Mouse (Mus musculus) kidney, embryonic 15.5 days (tissue): ENCODE measurements around the gene Clip2. TPM values are rescaled to one million over a fixed set of nuclear protein-coding genes. Genes with fewer than 3 reads are reported as not detected.
"Not testable (repeated sequence)": the region's sequence is repeated elsewhere in the genome, so short reads cannot be mapped to it uniquely, and the experiment has no call there.

Source experiments
- ATAC-seq: fragments of 200-750 bp; cut with Nextera tagmentation; replicated peaks from 2 replicates; pipeline ENCODE4 v1.8.0; 2017; ENCODE audit warnings: moderate TSS enrichment; ENCODE audit not compliant: low FRiP score
- H3K27ac ChIP-seq: fragments of 300-500 bp; sonication (generic); 2 replicates; pipeline ENCODE4 v1.5.1; 2015; ENCODE audit warnings: mild to moderate bottlenecking, inconsistent platforms
- H3K27me3 ChIP-seq: fragments of 300-500 bp; sonication (generic); 2 replicates; pipeline ENCODE4 v1.6.1; 2015; ENCODE audit warnings: inconsistent platforms
- H3K36me3 ChIP-seq: fragments of 300-500 bp; sonication (generic); 2 replicates; pipeline ENCODE4 v1.6.1; 2015; ENCODE audit warnings: inconsistent platforms
- H3K4me1 ChIP-seq: fragments of 300-500 bp; sonication (generic); 2 replicates; pipeline ENCODE4 v1.6.1; 2015; ENCODE audit warnings: inconsistent platforms
- H3K4me2 ChIP-seq: fragments of 300-500 bp; sonication (generic); 2 replicates; pipeline ENCODE4 v1.6.1; 2015; ENCODE audit warnings: moderate library complexity, mild to moderate bottlenecking, inconsistent platforms
- H3K4me3 ChIP-seq: fragments of 300-500 bp; sonication (generic); replicated peaks from 2 replicates; pipeline ENCODE4 v1.5.1; 2015; ENCODE audit warnings: mild to moderate bottlenecking, inconsistent platforms
- H3K9ac ChIP-seq: fragments of 300-500 bp; sonication (generic); 2 replicates; pipeline ENCODE4 v1.6.1; 2015; ENCODE audit warnings: mild to moderate bottlenecking, inconsistent platforms
- H3K9me3 ChIP-seq: fragments of 300-500 bp; sonication (generic); replicated peaks from 2 replicates; pipeline ENCODE4 v1.6.1; 2016; ENCODE audit warnings: inconsistent platforms
- WGBS: fragments of 180-500 bp; shearing (Covaris S2); methylation state at CpG from one replicate; pipeline ENCODE4 v1.1.7; 2015; ENCODE audit warnings: mixed read lengths; 5-methylcytosine and 5-hydroxymethylcytosine counted together
- polyA plus RNA-seq: library from polyadenylated mRNA; unstranded; fragments of >200 nt; fragmentation: Nextera tagmentation; extraction: Ambion mirVana; gene quantifications from 2 replicates; pipeline ENCODE4 v1.2.1, GENCODE M21; 2015

The Clip2 gene
- polyA plus RNA-seq, 1 experiment from 2014 or later, result 4.2 TPM

GRCm38 (mm10) chr5:134482331-134482730 is 69.9 kb downstream of the Clip2 start:
- no peaks in the 10 kb centered on the region for H3K27me3 ChIP-seq
- 67% methylated on average over 11 of the region's 11 CpGs for WGBS
- no peak overlapping the region for H3K4me3 ChIP-seq
- no peak for ATAC-seq
- H3K9ac ChIP-seq, result no peak overlapping the region
- no peak overlapping the region for H3K27ac ChIP-seq
- H3K9me3 ChIP-seq, result no peaks in the 10 kb centered on the region
- H3K4me2 ChIP-seq, result no peak overlapping the region
- no peaks in the 10 kb centered on the region for H3K36me3 ChIP-seq
- H3K4me1 ChIP-seq, result no peaks in the 10 kb centered on the region

- H3K4me3 ChIP-seq, H3K27ac ChIP-seq, H3K36me3 ChIP-seq, H3K4me1 ChIP-seq, H3K9me3 ChIP-seq, H3K27me3 ChIP-seq, ATAC-seq, H3K4me2 ChIP-seq, H3K9ac ChIP-seq: not testable (repeated sequence)
Measured at GRCm38 (mm10) chr5:134478886-134479285, 73.3 kb downstream of the Clip2 start.

GRCm38 (mm10) chr5:134475686-134476085 is 76.5 kb downstream of the Clip2 start:
- not testable (repeated sequence) for H3K36me3 ChIP-seq, H3K9me3 ChIP-seq, H3K27ac ChIP-seq, H3K4me1 ChIP-seq, ATAC-seq, H3K27me3 ChIP-seq, H3K4me2 ChIP-seq, H3K4me3 ChIP-seq, H3K9ac ChIP-seq
- WGBS, result 91% methylated on average over 7 of the region's 7 CpGs

- Histone ChIP-seq H3K27me3 (no peaks in the 10 kb centered on the region), H3K9ac (no peak overlapping the region), H3K4me2 (no peak overlapping the region), H3K9me3 (peaks cover 3% of the 10 kb centered on the region), H3K27ac (no peak overlapping the region), H3K4me1 (no peaks in the 10 kb centered on the region), H3K36me3 (no peaks in the 10 kb centered on the region), H3K4me3 (no peak overlapping the region)
- 95% methylated on average over 6 of the region's 6 CpGs for WGBS
- ATAC-seq, result no peak
Measured at GRCm38 (mm10) chr5:134475006-134475605, 77.1 kb downstream of the Clip2 start.

GRCm38 (mm10) chr5:134473902-134474301 is 78.3 kb downstream of the Clip2 start:
- Histone ChIP-seq H3K27me3 (no peaks in the 10 kb centered on the region), H3K9me3 (peaks cover 3% of the 10 kb centered on the region), H3K4me3 (no peak overlapping the region), H3K36me3 (no peaks in the 10 kb centered on the region), H3K27ac (no peak overlapping the region), H3K9ac (no peak overlapping the region), H3K4me1 (no peaks in the 10 kb centered on the region), H3K4me2 (no peak overlapping the region)
- ATAC-seq, result no peak
- WGBS, result 90% methylated on average over 2 of the region's 2 CpGs

- WGBS, result 84% methylated on average over 8 of the region's 8 CpGs
- Histone ChIP-seq H3K9me3 (no peaks in the 10 kb centered on the region; the same call in 1 of the 2 replicates), H3K4me3 (no peak overlapping the region), H3K27ac (no peak overlapping the region), H3K27me3 (no peaks in the 10 kb centered on the region), H3K4me2 (no peak overlapping the region), H3K9ac (no peak overlapping the region), H3K36me3 (no peaks in the 10 kb centered on the region), H3K4me1 (peaks cover 14% of the 10 kb centered on the region)
- ATAC-seq, result no peak
Measured at GRCm38 (mm10) chr5:134470538-134471169, 81.6 kb downstream of the Clip2 start.

GRCm38 (mm10) chr5:134469559-134470150 is 82.6 kb downstream of the Clip2 start:
- H3K27ac ChIP-seq, result no peak overlapping the region
- no peak for ATAC-seq
- H3K4me2 ChIP-seq, result no peak overlapping the region
- H3K27me3 ChIP-seq, result no peaks in the 10 kb centered on the region
- H3K4me1 ChIP-seq, result peaks cover 14% of the 10 kb centered on the region
- H3K9ac ChIP-seq, result no peak overlapping the region
- no peaks in the 10 kb centered on the region for H3K9me3 ChIP-seq
- H3K36me3 ChIP-seq, result no peaks in the 10 kb centered on the region
- WGBS, result 85% methylated on average over 7 of the region's 7 CpGs
- H3K4me3 ChIP-seq, result no peak overlapping the region

- Histone ChIP-seq H3K9ac (no peak overlapping the region), H3K4me3 (no peak overlapping the region), H3K4me2 (no peak overlapping the region), H3K27ac (no peak overlapping the region), H3K36me3 (no peaks in the 10 kb centered on the region), H3K4me1 (peaks cover 14% of the 10 kb centered on the region), H3K27me3 (no peaks in the 10 kb centered on the region), H3K9me3 (no peaks in the 10 kb centered on the region)
- 77% methylated on average over 10 of the region's 10 CpGs for WGBS
- no peak for ATAC-seq
Measured at GRCm38 (mm10) chr5:134468158-134468765, 84.0 kb downstream of the Clip2 start.

GRCm38 (mm10) chr5:134467030-134467549 is 85.1 kb downstream of the Clip2 start:
- WGBS, result 65% methylated on average over 8 of the region's 8 CpGs
- Histone ChIP-seq H3K9me3 (no peaks in the 10 kb centered on the region), H3K27me3 (no peaks in the 10 kb centered on the region), H3K9ac (no peak overlapping the region), H3K36me3 (no peaks in the 10 kb centered on the region), H3K4me1 (peaks cover 14% of the 10 kb centered on the region), H3K4me3 (no peak overlapping the region), H3K27ac (no peak overlapping the region), H3K4me2 (no peak overlapping the region)
- ATAC-seq, result no peak

GRCm38 (mm10) chr5:134466296-134467029 is 85.8 kb downstream of the Clip2 start:
- 20% methylated on average over 21 of the region's 21 CpGs for WGBS
- H3K4me3 ChIP-seq, result no peak overlapping the region
- no peak for ATAC-seq
- no peaks in the 10 kb centered on the region for H3K27me3 ChIP-seq
- no peak overlapping the region for H3K27ac ChIP-seq
- no peak overlapping the region for H3K9ac ChIP-seq
- no peaks in the 10 kb centered on the region for H3K9me3 ChIP-seq
- H3K4me2 ChIP-seq, result no peak overlapping the region
- no peaks in the 10 kb centered on the region for H3K36me3 ChIP-seq
- peaks cover 14% of the 10 kb centered on the region for H3K4me1 ChIP-seq

- Histone ChIP-seq H3K9ac (no peak overlapping the region), H3K36me3 (no peaks in the 10 kb centered on the region), H3K4me1 (peaks cover 14% of the 10 kb centered on the region), H3K27ac (no peak overlapping the region), H3K4me3 (no peak overlapping the region), H3K4me2 (no peak overlapping the region), H3K9me3 (no peaks in the 10 kb centered on the region), H3K27me3 (no peaks in the 10 kb centered on the region)
- ATAC-seq, result no peak
- WGBS, result 77% methylated on average over 1 of the region's 1 CpGs
Measured at GRCm38 (mm10) chr5:134465197-134465596, 87.0 kb downstream of the Clip2 start.

- ATAC-seq, result no peak
- no peak overlapping the region for H3K4me3 ChIP-seq
- H3K4me1 ChIP-seq, result peaks cover 14% of the 10 kb centered on the region
Measured at GRCm38 (mm10) chr5:134464225-134464624, 88.0 kb downstream of the Clip2 start.

More at GRCm38 (mm10) chr5:134464225-134464624, 88.0 kb downstream of the Clip2 start:
- no peaks in the 10 kb centered on the region for H3K9me3 ChIP-seq
- H3K4me2 ChIP-seq, result no peak overlapping the region
- H3K9ac ChIP-seq, result no peak overlapping the region
- 87% methylated on average over 5 of the region's 5 CpGs for WGBS
- H3K27me3 ChIP-seq, result no peaks in the 10 kb centered on the region
- no peaks in the 10 kb centered on the region for H3K36me3 ChIP-seq
- H3K27ac ChIP-seq, result no peak overlapping the region
